Mouse (Mus musculus): Measurements from ENCODE around the gene Dlx4. TPM values are rescaled to one million over a fixed set of nuclear protein-coding genes. Genes with fewer than 3 reads are reported as not detected.

Dlx4 gene
- polyA plus RNA-seq, 1 experiment = not detected

DNA sequence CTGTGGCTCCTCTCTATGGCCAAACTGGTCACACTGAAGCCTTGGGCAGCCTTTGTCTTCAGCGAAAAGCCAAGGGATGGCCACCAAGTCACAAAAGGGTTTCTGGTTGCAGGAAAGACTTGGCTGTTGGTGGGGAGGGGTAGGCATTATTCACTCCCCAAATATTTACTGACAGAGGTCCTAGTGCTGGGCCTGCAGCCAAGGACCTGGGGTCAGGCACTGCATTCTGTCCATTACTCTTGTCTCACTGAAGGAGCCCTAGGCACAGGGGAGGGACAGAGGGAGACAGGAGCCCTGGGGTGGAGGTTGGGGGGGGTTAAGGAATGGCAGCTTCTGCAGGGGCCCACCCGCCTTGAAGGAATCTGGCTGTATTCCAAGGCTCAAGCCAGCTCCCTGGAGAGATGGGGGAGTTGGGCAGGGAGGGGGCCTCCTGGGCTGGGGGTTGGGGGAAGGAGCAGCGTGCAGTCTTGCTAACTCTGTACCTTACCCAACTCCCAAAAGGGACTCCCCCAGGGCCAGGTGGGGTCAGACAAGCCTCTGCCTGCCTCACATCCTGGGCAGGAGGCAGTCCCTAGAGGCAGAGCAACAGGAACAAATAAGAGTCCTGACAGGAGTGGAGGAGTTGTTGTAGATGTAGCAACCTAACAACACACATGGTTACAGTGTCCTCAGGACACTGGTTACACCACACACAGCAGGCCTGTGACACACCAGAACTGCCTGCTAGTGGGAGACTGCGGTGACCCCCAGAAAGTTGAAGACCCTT is 49.3 kb downstream of the Dlx4 start:
- peaks cover 8% of the 10 kb centered on the region for H3K9me3 ChIP-seq
- no peaks in the 10 kb centered on the region for H3K36me3 ChIP-seq (replicated peaks; ENCODE audit: low read length)
- no peak overlapping the region for H3K4me3 ChIP-seq (replicated peaks)
- H3K4me1 ChIP-seq = peaks cover 32% of the 10 kb centered on the region
- peaks cover 81% of the 10 kb centered on the region for H3K27me3 ChIP-seq (replicated peaks)
- TF ChIP-seq FLI1 (IDR thresholded peaks at IDR 0.05; ENCODE audit: low read length) (no peak), GATA1 (IDR thresholded peaks at IDR 0.05; ENCODE audit: borderline replicate concordance, low read length) (no peak)

DNA sequence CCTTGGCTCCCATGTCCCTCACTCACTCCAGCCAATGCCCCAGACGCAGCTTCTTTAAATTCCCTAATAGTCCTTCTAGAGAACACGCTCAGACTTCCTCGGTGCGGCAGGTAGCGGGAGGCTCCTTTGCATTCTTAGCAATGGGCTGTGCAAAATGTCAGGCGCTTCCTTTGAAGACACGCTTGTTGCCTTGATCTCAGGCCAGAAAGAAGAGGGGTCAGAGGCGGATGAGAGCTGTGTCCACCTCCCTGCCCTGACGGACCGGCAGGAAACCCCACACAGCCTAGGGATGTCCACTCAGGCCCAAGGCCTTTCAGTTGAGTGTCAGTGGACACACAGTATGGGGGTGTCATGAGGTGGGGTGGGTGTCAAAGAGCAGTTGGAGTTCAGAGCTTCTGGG is 50.5 kb downstream of the Dlx4 start:
- peaks cover 20% of the 10 kb centered on the region for H3K4me1 ChIP-seq
- H3K27me3 ChIP-seq (replicated peaks) = peaks cover 72% of the 10 kb centered on the region

DNA sequence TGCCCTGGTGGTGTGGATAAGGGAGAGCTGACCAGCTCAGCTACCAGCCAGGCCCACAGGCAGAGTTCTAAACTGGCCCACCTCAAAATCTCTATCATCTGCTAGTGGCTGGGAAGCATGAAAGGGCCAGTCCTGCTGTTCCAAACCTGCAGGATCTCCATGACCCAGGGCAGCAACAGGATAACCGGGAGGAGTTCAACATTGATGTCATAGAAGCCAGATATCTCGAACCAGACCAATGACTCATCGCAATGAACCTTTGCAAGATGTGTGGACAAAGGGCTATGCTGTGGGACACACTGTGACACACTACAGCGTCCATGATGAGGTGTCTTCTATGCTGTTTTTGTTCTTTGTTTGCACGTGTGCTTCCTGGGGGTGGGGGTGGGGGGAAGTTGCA is 53.0 kb downstream of the Dlx4 start:
- TF ChIP-seq FLI1 (IDR thresholded peaks at IDR 0.05; ENCODE audit: low read length) = no peak
- no peak for TF ChIP-seq GATA1 (IDR thresholded peaks at IDR 0.05; ENCODE audit: borderline replicate concordance, low read length)
- Histone ChIP-seq H3K36me3 (replicated peaks; ENCODE audit: low read length) (no peaks in the 10 kb centered on the region), H3K9me3 (peaks cover 8% of the 10 kb centered on the region), H3K27me3 (replicated peaks) (peaks cover 66% of the 10 kb centered on the region), H3K4me3 (replicated peaks) (no peak overlapping the region), H3K4me1 (peaks cover 24% of the 10 kb centered on the region)

More for the DNA sequence above, 50.5 kb downstream of the Dlx4 start:
- TF ChIP-seq GATA1 (IDR thresholded peaks at IDR 0.05; ENCODE audit: borderline replicate concordance, low read length) (no peak), FLI1 (IDR thresholded peaks at IDR 0.05; ENCODE audit: low read length) (no peak)
- Histone ChIP-seq H3K4me3 (replicated peaks) (no peak overlapping the region), H3K9me3 (peaks cover 8% of the 10 kb centered on the region), H3K36me3 (replicated peaks; ENCODE audit: low read length) (no peaks in the 10 kb centered on the region)

Other genes starting within 250 kb of the Dlx4 start
- gene Col1a1, start 210.0 kb downstream of the Dlx4 start, polyA plus RNA-seq (2012; ENCODE audit: insufficient read depth, low replicate concordance) = not detected in 2 replicates
- not detected in 2 replicates for gene Hils1, start 178.7 kb downstream of the Dlx4 start, polyA plus RNA-seq (2012; ENCODE audit: insufficient read depth, low replicate concordance)
- 0.51 TPM in 1 of 2 replicates, not detected in the other for gene Sgca, start 169.9 kb downstream of the Dlx4 start, polyA plus RNA-seq (2012; ENCODE audit: insufficient read depth, low replicate concordance)
- 211 and 280 TPM in 2 replicates for gene Ppp1r9b, start 155.2 kb downstream of the Dlx4 start, polyA plus RNA-seq (2012; ENCODE audit: insufficient read depth, low replicate concordance)
- gene Samd14, start 136.4 kb downstream of the Dlx4 start, polyA plus RNA-seq (2012; ENCODE audit: insufficient read depth, low replicate concordance) = 775 and 2,394 TPM in 2 replicates
- gene Pdk2, start 104.9 kb downstream of the Dlx4 start, polyA plus RNA-seq (2012; ENCODE audit: insufficient read depth, low replicate concordance) = 35.1 and 38.6 TPM in 2 replicates
- 0.08 TPM in 1 of 2 replicates, not detected in the other for gene Itga3, start 69.5 kb downstream of the Dlx4 start, polyA plus RNA-seq (2012; ENCODE audit: insufficient read depth, low replicate concordance)
- not detected in 2 replicates for gene Dlx3, start 26.1 kb downstream of the Dlx4 start, polyA plus RNA-seq (2012; ENCODE audit: insufficient read depth, low replicate concordance)
- gene Tac4, start 115.3 kb upstream of the Dlx4 start, polyA plus RNA-seq (2012; ENCODE audit: insufficient read depth, low replicate concordance) = 1.3 and 1.9 TPM in 2 replicates
- 0.48 and 11.7 TPM in 2 replicates for gene Kat7, start 164.0 kb upstream of the Dlx4 start, polyA plus RNA-seq (2012; ENCODE audit: insufficient read depth, low replicate concordance)
- 42.4 and 44.8 TPM in 2 replicates for gene Fam117a, start 190.8 kb upstream of the Dlx4 start, polyA plus RNA-seq (2012; ENCODE audit: insufficient read depth, low replicate concordance)
- gene Slc35b1, start 238.4 kb upstream of the Dlx4 start, polyA plus RNA-seq (2012; ENCODE audit: insufficient read depth, low replicate concordance) = 11.3 and 13.2 TPM in 2 replicates